Mouse (Mus musculus) embryonic facial prominence, embryonic 12.5 days (tissue): Measurements from ENCODE around the gene Ly6g6d. TPM values are rescaled to one million over a fixed set of nuclear protein-coding genes. Genes with fewer than 3 reads are reported as not detected.

Experiments used
- ATAC-seq: fragments of 200-750 bp; cut with Nextera tagmentation; 2 replicates; pipeline ENCODE4 v1.8.0; 2017; ENCODE audit not compliant: insufficient number of reproducible peaks, insufficient read depth, low FRiP score, low TSS enrichment
- H3K27ac ChIP-seq: fragments of 300-500 bp; sonication (generic); 2 replicates; pipeline ENCODE4 v1.5.1; 2016; ENCODE audit warnings: mild to moderate bottlenecking
- H3K27me3 ChIP-seq: fragments of 300-500 bp; sonication (generic); 2 replicates; pipeline ENCODE4 v1.6.1; 2016; ENCODE audit warnings: mild to moderate bottlenecking, moderate library complexity
- H3K36me3 ChIP-seq: fragments of 300-500 bp; sonication (generic); 2 replicates; pipeline ENCODE4 v1.6.1; 2016; ENCODE audit warnings: mild to moderate bottlenecking
- H3K4me1 ChIP-seq: fragments of 300-500 bp; sonication (generic); 2 replicates; pipeline ENCODE4 v1.6.1; 2016
- H3K4me2 ChIP-seq: fragments of 300-500 bp; sonication (generic); replicated peaks from 2 replicates; pipeline ENCODE4 v1.6.1; 2016; ENCODE audit warnings: mild to moderate bottlenecking, moderate library complexity
- H3K4me3 ChIP-seq: fragments of 300-500 bp; sonication (generic); 2 replicates; pipeline ENCODE4 v1.5.1; 2016; ENCODE audit warnings: mild to moderate bottlenecking
- H3K9ac ChIP-seq: fragments of 300-500 bp; sonication (generic); 2 replicates; pipeline ENCODE4 v1.6.1; 2016; ENCODE audit warnings: mild to moderate bottlenecking, moderate library complexity
- H3K9me3 ChIP-seq: fragments of 300-500 bp; sonication (generic); 2 replicates; pipeline ENCODE4 v1.6.1; 2016; ENCODE audit warnings: mild to moderate bottlenecking, moderate library complexity
- WGBS: fragments of 180-500 bp; shearing (Covaris S2); methylation state at CpG from one replicate; pipeline ENCODE4 v1.1.7; 2016; 5-methylcytosine and 5-hydroxymethylcytosine counted together
- polyA plus RNA-seq: library from polyadenylated mRNA; unstranded; fragments of >200 nt; fragmentation: Nextera tagmentation; extraction: Ambion mirVana; gene quantifications from 2 replicates; pipeline ENCODE4 v1.2.1, GENCODE M21; 2016

Ly6g6d gene
- polyA plus RNA-seq, 1 experiment from 2014 or later, result 0.68 TPM

GRCm38 (mm10) chr17:35064951-35065947 lies 12.6 kb downstream of the Ly6g6d start, which contains the start of gene Ly6g6c:
Gene Ly6g6c (plus strand): TSS chr17:35065388.
- Histone ChIP-seq H3K36me3 (peaks cover 32% of the 10 kb centered on the region), H3K9ac (peak within 1 kb of the TSS; percentile 1; the same call in 1 of the 2 replicates), H3K27me3 (peaks cover 55% of the 10 kb centered on the region), H3K9me3 (no peaks in the 10 kb centered on the region), H3K4me3 (peak within 1 kb of the TSS; percentile 33), H3K4me2 (peak within 1 kb of the TSS; percentile 55), H3K27ac (peak within 1 kb of the TSS; percentile 69), H3K4me1 (peaks cover 26% of the 10 kb centered on the region)
- 1% methylated on average over 48 of the region's 48 CpGs for WGBS
- peak; percentile 17; the same call in 1 of the 2 replicates for ATAC-seq

GRCm38 (mm10) chr17:35064378-35064877 lies 13.4 kb downstream of the Ly6g6d start:
- no peaks in the 10 kb centered on the region for H3K9me3 ChIP-seq
- peaks cover 53% of the 10 kb centered on the region for H3K27me3 ChIP-seq
- no peak overlapping the region; the same call in 1 of the 2 replicates for H3K9ac ChIP-seq
- H3K4me2 ChIP-seq, result peak overlapping the region; percentile 55
- peaks cover 30% of the 10 kb centered on the region for H3K4me1 ChIP-seq
- H3K36me3 ChIP-seq, result peaks cover 32% of the 10 kb centered on the region
- H3K4me3 ChIP-seq, result 0 out of 2 replicates have a peak overlapping the region, but pooled peaks have one; percentile 33
- H3K27ac ChIP-seq, result peak overlapping the region; percentile 69
- no peak for ATAC-seq
- 24% methylated on average over 10 of the region's 10 CpGs for WGBS

GRCm38 (mm10) chr17:35063466-35063865 lies 14.4 kb downstream of the Ly6g6d start:
- Histone ChIP-seq H3K4me1 (peaks cover 30% of the 10 kb centered on the region), H3K9ac (no peak overlapping the region), H3K27ac (no peak overlapping the region), H3K27me3 (peaks cover 50% of the 10 kb centered on the region), H3K4me2 (no peak overlapping the region), H3K4me3 (no peak overlapping the region), H3K9me3 (no peaks in the 10 kb centered on the region), H3K36me3 (peaks cover 32% of the 10 kb centered on the region)
- WGBS, result 90% methylated on average over 3 of the region's 3 CpGs
- ATAC-seq, result no peak

- peaks cover 29% of the 10 kb centered on the region for H3K27me3 ChIP-seq
- H3K9me3 ChIP-seq, result no peaks in the 10 kb centered on the region
- peaks cover 30% of the 10 kb centered on the region for H3K4me1 ChIP-seq
- H3K9ac ChIP-seq, result 0 out of 2 replicates have a peak overlapping the region, but pooled peaks have one; percentile 31
- H3K4me2 ChIP-seq, result peak overlapping the region; percentile 98; the same call in 1 of the 2 replicates
- peaks cover 43% of the 10 kb centered on the region for H3K36me3 ChIP-seq
- no peak for ATAC-seq
- H3K27ac ChIP-seq, result no peak overlapping the region
- 79% methylated on average over 8 of the region's 8 CpGs for WGBS
- peak overlapping the region; percentile 19; the same call in 1 of the 2 replicates for H3K4me3 ChIP-seq
Measured at GRCm38 (mm10) chr17:35061299-35061698, 16.6 kb downstream of the Ly6g6d start.

GRCm38 (mm10) chr17:35060737-35061297 lies 17.0 kb downstream of the Ly6g6d start:
- WGBS, result 57% methylated on average over 22 of the region's 22 CpGs
- Histone ChIP-seq H3K4me1 (peaks cover 30% of the 10 kb centered on the region), H3K36me3 (peaks cover 47% of the 10 kb centered on the region)

GRCm38 (mm10) chr17:35060071-35060470 lies 17.8 kb downstream of the Ly6g6d start:
- H3K27me3 ChIP-seq, result peaks cover 17% of the 10 kb centered on the region
- H3K9me3 ChIP-seq, result no peaks in the 10 kb centered on the region
- 30% methylated on average over 14 of the region's 14 CpGs for WGBS
- peak overlapping the region; percentile 83 for H3K4me3 ChIP-seq
- peak overlapping the region; percentile 86 for H3K9ac ChIP-seq
- no peak for ATAC-seq
- peaks cover 24% of the 10 kb centered on the region for H3K4me1 ChIP-seq
- peak overlapping the region; percentile 96; the same call in 1 of the 2 replicates for H3K27ac ChIP-seq
- H3K36me3 ChIP-seq, result peaks cover 53% of the 10 kb centered on the region
- H3K4me2 ChIP-seq, result peak overlapping the region; percentile 98

More at GRCm38 (mm10) chr17:35060737-35061297, 17.0 kb downstream of the Ly6g6d start:
- ATAC-seq, result no peak
- Histone ChIP-seq H3K9me3 (no peaks in the 10 kb centered on the region), H3K9ac (peak overlapping the region; percentile 86), H3K4me2 (peak overlapping the region; percentile 98), H3K4me3 (peak overlapping the region; percentile 83), H3K27ac (no peak overlapping the region), H3K27me3 (peaks cover 25% of the 10 kb centered on the region)

- peaks cover 59% of the 10 kb centered on the region for H3K36me3 ChIP-seq
- peak; percentile 86 for ATAC-seq
- H3K4me2 ChIP-seq, result peak within 1 kb of the TSS; percentile 98
Measured at GRCm38 (mm10) chr17:35058911-35059892, 18.7 kb downstream of the Ly6g6d start, which contains the start of gene Ddah2. Gene Ddah2 (plus strand): TSS chr17:35059035.

GRCm38 (mm10) chr17:35058316-35058715 lies 19.5 kb downstream of the Ly6g6d start:
- peak overlapping the region; percentile 98; the same call in 1 of the 2 replicates for H3K4me2 ChIP-seq
- H3K36me3 ChIP-seq, result peaks cover 63% of the 10 kb centered on the region

More at GRCm38 (mm10) chr17:35058911-35059892, 18.7 kb downstream of the Ly6g6d start, which contains the start of gene Ddah2:
- Histone ChIP-seq H3K4me1 (peaks cover 15% of the 10 kb centered on the region), H3K27ac (peak within 1 kb of the TSS; percentile 96), H3K4me3 (peak within 1 kb of the TSS; percentile 83), H3K9ac (peak within 1 kb of the TSS; percentile 86), H3K9me3 (no peaks in the 10 kb centered on the region), H3K27me3 (0 out of 2 replicates have a peak, but pooled peaks cover 10% of the 10 kb centered on the region)
- WGBS, result 1% methylated on average over 57 of the region's 57 CpGs

GRCm38 (mm10) chr17:35057090-35057489 lies 20.8 kb downstream of the Ly6g6d start:
- Histone ChIP-seq H3K9ac (no peak overlapping the region), H3K27ac (no peak overlapping the region), H3K4me1 (peaks cover 21% of the 10 kb centered on the region), H3K27me3 (no peaks in the 10 kb centered on the region), H3K36me3 (peaks cover 63% of the 10 kb centered on the region), H3K4me2 (no peak overlapping the region), H3K4me3 (no peak overlapping the region), H3K9me3 (no peaks in the 10 kb centered on the region)
- no peak for ATAC-seq
- WGBS, result 69% methylated on average over 3 of the region's 3 CpGs

More at GRCm38 (mm10) chr17:35058316-35058715, 19.5 kb downstream of the Ly6g6d start:
- Histone ChIP-seq H3K9ac (no peak overlapping the region), H3K27me3 (0 out of 2 replicates have a peak, but pooled peaks cover 3% of the 10 kb centered on the region), H3K9me3 (no peaks in the 10 kb centered on the region), H3K27ac (0 out of 2 replicates have a peak overlapping the region, but pooled peaks have one; percentile 96), H3K4me3 (peak overlapping the region; percentile 83; the same call in 1 of the 2 replicates), H3K4me1 (peaks cover 13% of the 10 kb centered on the region)
- no peak for ATAC-seq
- 67% methylated on average over 9 of the region's 9 CpGs for WGBS
